Mouse (Mus musculus): ENCODE measurements around the gene Gm21761. TPM values are rescaled to one million over a fixed set of nuclear protein-coding genes. Genes with fewer than 3 reads are reported as not detected.
"Not testable (repeated sequence)": the region's sequence is repeated elsewhere in the genome, so short reads cannot be mapped to it uniquely, and the experiment has no call there.

Gene Gm21761
- not detected in 2 replicates for polyA plus RNA-seq (2015; fragmentation: Nextera tagmentation; extraction: Ambion mirVana)

DNA sequence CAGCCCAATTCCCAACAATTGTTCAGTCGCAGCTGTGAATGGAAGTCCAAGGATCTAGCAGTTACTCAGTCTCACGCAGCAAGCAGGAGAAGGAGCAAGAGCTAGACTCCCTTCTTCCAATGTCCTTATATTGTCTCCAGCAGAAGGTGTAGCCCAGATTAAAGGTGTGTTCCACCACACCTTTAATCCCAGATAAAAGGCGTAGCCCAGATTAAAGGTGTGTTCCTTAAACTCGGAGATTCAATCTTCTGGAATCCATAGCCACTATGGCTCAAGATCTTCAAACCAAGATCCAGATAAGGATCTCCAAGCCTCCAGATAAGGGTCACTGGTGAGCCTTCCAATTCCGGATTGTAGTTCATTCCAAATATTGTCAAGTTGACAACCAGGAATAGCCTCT lies at the start of gene Gm21761:
Gene Gm21761, minus strand, starts transcription at position 101 of the 400 bp plus-strand sequence.
- not testable (repeated sequence) for H3K4me3 ChIP-seq; H3K4me1 ChIP-seq; ATAC-seq (replicated peaks); H3K9me3 ChIP-seq; H3K36me3 ChIP-seq (replicated peaks); H3K4me2 ChIP-seq; H3K9ac ChIP-seq; H3K27ac ChIP-seq; H3K27me3 ChIP-seq (replicated peaks)
- 95% methylated on average over 2 of the region's 5 CpGs for WGBS

GRCm38 (mm10) chr13:119969163-119969562 lies 40.1 kb upstream of the Gm21761 start:
- H3K4me2 ChIP-seq; H3K36me3 ChIP-seq (replicated peaks); ATAC-seq (replicated peaks); H3K9me3 ChIP-seq; H3K4me1 ChIP-seq; H3K4me3 ChIP-seq; H3K9ac ChIP-seq; H3K27me3 ChIP-seq (replicated peaks); H3K27ac ChIP-seq: not testable (repeated sequence)
- WGBS = no CpG with 5 or more reads among the region's 13 CpGs

DNA sequence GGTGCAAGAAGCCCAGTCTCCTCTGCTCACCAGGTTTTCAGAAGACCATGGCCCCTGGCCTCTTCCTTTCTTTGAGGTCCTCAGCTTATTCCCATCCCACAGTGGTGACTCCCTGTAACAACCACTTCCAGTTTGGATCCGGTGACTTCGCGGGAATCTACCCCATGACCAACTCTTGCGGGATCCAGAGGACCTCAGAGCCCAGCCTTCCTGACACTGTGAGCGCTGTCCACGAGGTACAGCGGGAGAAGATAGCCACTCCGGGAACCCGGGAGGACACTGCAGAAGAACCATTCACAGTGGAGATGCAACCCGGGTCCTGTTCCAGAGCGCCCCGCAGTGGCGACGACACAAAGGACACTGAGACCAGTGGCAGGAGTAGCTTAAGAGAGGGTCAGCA lies 39.1 kb upstream of the Gm21761 start:
- no CpG with 5 or more reads among the region's 14 CpGs for WGBS

GRCm38 (mm10) chr13:119965968-119966367 lies 36.9 kb upstream of the Gm21761 start:
- H3K36me3 ChIP-seq (replicated peaks); H3K27me3 ChIP-seq (replicated peaks); H3K4me1 ChIP-seq; H3K4me2 ChIP-seq; H3K9ac ChIP-seq; H3K9me3 ChIP-seq; H3K4me3 ChIP-seq; H3K27ac ChIP-seq: not testable (repeated sequence)
- WGBS = under 1% methylated on average over 22 of the region's 22 CpGs
- peak; percentile 25; the same call in 1 of the 2 replicates for ATAC-seq (replicated peaks)

More for the DNA sequence above, 39.1 kb upstream of the Gm21761 start:
- H3K4me1 ChIP-seq; H3K36me3 ChIP-seq (replicated peaks); H3K4me2 ChIP-seq; H3K9me3 ChIP-seq; H3K9ac ChIP-seq; H3K27me3 ChIP-seq (replicated peaks); H3K27ac ChIP-seq; H3K4me3 ChIP-seq: not testable (repeated sequence)
- ATAC-seq (replicated peaks) = peak; percentile 24; the same call in 1 of the 2 replicates

DNA sequence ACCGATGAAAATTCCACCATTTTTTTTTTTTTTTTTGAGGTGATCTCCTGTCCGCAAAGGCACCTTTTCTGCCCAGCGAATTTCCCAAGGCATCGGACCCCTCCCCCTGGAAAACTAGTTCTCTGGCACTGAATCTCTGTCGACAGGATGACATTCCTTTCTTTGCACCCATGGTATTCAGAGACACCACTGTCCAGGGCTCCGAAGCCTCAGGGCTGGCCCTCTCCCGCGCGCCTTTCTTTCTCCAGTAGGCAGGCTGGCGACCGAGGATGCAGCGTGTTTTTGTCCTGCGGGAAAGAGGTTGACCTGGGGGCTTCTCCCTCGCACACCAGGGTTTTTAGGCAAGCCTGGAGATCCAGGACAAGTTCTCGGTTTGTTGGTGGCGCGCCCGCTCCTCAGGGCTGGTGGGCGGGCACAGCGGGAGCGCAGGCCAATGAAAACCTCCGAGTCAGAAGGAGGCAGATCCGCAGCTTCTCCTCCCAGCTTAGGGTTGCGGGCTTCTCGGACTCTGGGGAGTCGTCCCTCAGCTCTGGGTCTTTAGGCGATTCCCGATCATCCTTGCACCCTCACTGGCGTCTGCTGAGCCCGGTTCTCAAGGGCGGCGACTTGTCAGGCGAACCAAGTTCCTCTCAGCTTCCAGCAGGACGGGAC lies 36.4 kb upstream of the Gm21761 start:
- under 1% methylated on average over 15 of the region's 34 CpGs for WGBS
- not testable (repeated sequence) for H3K4me2 ChIP-seq; H3K9me3 ChIP-seq; H3K4me3 ChIP-seq; H3K27me3 ChIP-seq (replicated peaks); H3K36me3 ChIP-seq (replicated peaks); H3K27ac ChIP-seq; H3K4me1 ChIP-seq; H3K9ac ChIP-seq
- ATAC-seq (replicated peaks) = peak; percentile 48; the same call in 1 of the 2 replicates

DNA sequence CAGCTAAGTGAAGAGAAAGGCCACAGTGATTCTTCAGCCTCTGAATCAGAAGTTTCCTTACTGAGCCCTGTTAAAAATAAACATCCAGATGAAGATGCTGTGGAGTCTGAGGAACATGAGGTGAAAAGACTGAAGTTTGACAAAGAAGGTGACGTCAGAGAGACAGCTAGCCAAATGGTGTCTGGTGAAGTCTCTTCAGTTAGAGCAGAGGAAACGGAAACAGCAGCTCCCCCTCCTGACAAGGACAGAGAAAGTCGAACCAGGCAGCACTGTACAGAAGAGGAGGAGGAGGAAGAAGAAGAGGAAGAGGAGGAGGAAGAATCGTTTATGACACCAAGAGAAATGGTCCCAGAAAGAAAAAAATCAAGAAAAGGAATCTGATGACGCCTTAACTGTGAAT lies 33.8 kb upstream of the Gm21761 start:
- WGBS = no CpG with 5 or more reads among the region's 5 CpGs
- not testable (repeated sequence) for H3K9ac ChIP-seq; H3K27ac ChIP-seq; H3K9me3 ChIP-seq; H3K27me3 ChIP-seq (replicated peaks); H3K4me2 ChIP-seq; H3K4me1 ChIP-seq; ATAC-seq (replicated peaks); H3K4me3 ChIP-seq; H3K36me3 ChIP-seq (replicated peaks)

DNA sequence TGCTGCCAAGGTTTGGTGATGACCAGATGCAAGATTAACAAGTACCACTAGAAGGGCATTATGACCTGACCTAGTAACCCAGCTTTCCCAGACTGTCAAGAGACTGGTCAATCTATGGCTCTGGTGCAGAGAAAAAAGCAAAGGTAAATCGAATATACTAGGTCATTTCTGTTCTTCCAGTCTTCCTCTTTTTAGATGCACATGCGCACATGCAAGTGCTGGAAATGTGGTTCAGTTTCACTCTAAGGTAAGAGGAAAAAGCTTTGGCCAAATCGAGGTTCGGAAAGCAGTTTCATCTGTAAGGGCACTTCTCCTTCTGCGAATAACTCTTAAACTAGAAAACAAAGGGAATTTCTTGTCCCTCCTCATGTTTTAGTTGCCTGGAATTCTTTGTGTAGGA lies 26.5 kb upstream of the Gm21761 start:
- H3K9me3 ChIP-seq; H3K4me3 ChIP-seq; H3K4me2 ChIP-seq; H3K9ac ChIP-seq; H3K27me3 ChIP-seq (replicated peaks); ATAC-seq (replicated peaks); H3K4me1 ChIP-seq; H3K36me3 ChIP-seq (replicated peaks); H3K27ac ChIP-seq: not testable (repeated sequence)
- no CpG with 5 or more reads among the region's 5 CpGs for WGBS

GRCm38 (mm10) chr13:119955089-119955488 lies 26.0 kb upstream of the Gm21761 start:
- 64% methylated on average over 2 of the region's 2 CpGs for WGBS

DNA sequence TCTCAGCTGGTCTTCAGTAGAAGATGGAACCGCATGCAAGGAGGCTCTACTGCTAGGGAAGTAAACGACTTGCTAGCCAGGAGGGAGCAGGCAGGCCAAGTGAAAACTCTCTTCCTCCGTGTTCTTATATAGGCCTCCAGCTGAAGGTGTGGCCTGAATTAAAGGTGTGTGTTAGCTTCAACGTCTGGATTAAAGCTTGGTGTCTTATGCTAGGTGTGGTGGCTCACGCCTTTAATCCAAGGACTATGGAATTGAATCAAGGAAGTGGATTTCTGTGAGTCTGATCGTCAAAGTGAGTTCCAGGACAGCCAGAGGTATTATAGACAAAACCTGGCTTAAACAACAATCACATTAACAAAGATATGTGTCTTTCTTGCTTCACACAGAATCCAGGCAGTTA lies 21.6 kb upstream of the Gm21761 start, which contains the start of gene B020031M17Rik:
Gene B020031M17Rik, minus strand, starts transcription at position 101 of the 400 bp plus-strand sequence.
- H3K27me3 ChIP-seq (replicated peaks); H3K4me3 ChIP-seq; H3K4me2 ChIP-seq; H3K27ac ChIP-seq; ATAC-seq (replicated peaks); H3K9me3 ChIP-seq; H3K36me3 ChIP-seq (replicated peaks); H3K9ac ChIP-seq; H3K4me1 ChIP-seq: not testable (repeated sequence)
- WGBS = 71% methylated on average over 4 of the region's 6 CpGs

More at GRCm38 (mm10) chr13:119955089-119955488, 26.0 kb upstream of the Gm21761 start:
- not testable (repeated sequence) for H3K27me3 ChIP-seq (replicated peaks); H3K27ac ChIP-seq; H3K9me3 ChIP-seq; ATAC-seq (replicated peaks); H3K4me2 ChIP-seq; H3K9ac ChIP-seq; H3K4me3 ChIP-seq; H3K4me1 ChIP-seq; H3K36me3 ChIP-seq (replicated peaks)

- not testable (repeated sequence) for H3K27me3 ChIP-seq (replicated peaks); H3K9me3 ChIP-seq; H3K4me3 ChIP-seq; H3K9ac ChIP-seq; ATAC-seq (replicated peaks); H3K4me2 ChIP-seq; H3K36me3 ChIP-seq (replicated peaks); H3K4me1 ChIP-seq; H3K27ac ChIP-seq
- WGBS = 87% methylated on average over 3 of the region's 3 CpGs
These were observed 4.3 kb downstream of the Gm21761 start for GRCm38 (mm10) chr13:119924597-119925340.

GRCm38 (mm10) chr13:119916966-119917722 lies 11.9 kb downstream of the Gm21761 start:
- H3K4me1 ChIP-seq; H3K4me2 ChIP-seq; H3K27ac ChIP-seq; H3K9me3 ChIP-seq; H3K27me3 ChIP-seq (replicated peaks); H3K9ac ChIP-seq; H3K36me3 ChIP-seq (replicated peaks); H3K4me3 ChIP-seq; ATAC-seq (replicated peaks): not testable (repeated sequence)
- 90% methylated on average over 4 of the region's 5 CpGs for WGBS

DNA sequence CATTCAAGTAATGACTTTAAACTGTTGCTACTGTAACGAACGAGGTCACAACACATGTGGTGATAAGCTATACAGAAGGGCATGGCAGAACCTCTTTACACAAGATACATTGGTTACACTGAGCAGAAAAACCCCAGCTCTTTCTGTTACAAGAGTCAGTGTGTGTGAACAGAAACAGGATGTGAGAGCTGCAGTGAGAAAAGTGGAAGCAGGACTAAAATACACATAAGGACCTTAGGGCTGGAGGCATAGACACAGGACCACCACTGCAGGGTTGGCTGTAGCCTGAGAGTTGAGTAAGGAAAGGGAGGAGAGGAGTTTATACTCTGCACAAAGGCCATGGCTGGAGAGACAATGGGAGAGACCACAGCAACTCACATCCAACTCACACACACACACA lies 12.6 kb downstream of the Gm21761 start:
- H3K4me3 ChIP-seq; H3K9me3 ChIP-seq; H3K4me2 ChIP-seq; H3K4me1 ChIP-seq; H3K36me3 ChIP-seq (replicated peaks); H3K27me3 ChIP-seq (replicated peaks); H3K9ac ChIP-seq; H3K27ac ChIP-seq; ATAC-seq (replicated peaks): not testable (repeated sequence)
- 73% methylated on average over 2 of the region's 2 CpGs for WGBS
